Mouse (Mus musculus) kidney, embryonic 15.5 days (tissue): ENCODE results near the gene Slc8a2. TPM values are rescaled to one million over a fixed set of nuclear protein-coding genes. Genes with fewer than 3 reads are reported as not detected.
A peak's percentile ranks its signal among the peaks of the same experiment; 100 is the strongest.

Experiments used
- ATAC-seq: fragments of 200-750 bp; cut with Nextera tagmentation; replicated peaks from 2 replicates; pipeline ENCODE4 v1.8.0; 2017; ENCODE audit warnings: moderate TSS enrichment; ENCODE audit not compliant: low FRiP score
- H3K27ac ChIP-seq: fragments of 300-500 bp; sonication (generic); 2 replicates; pipeline ENCODE4 v1.5.1; 2015; ENCODE audit warnings: mild to moderate bottlenecking, inconsistent platforms
- H3K27me3 ChIP-seq: fragments of 300-500 bp; sonication (generic); 2 replicates; pipeline ENCODE4 v1.6.1; 2015; ENCODE audit warnings: inconsistent platforms
- H3K36me3 ChIP-seq: fragments of 300-500 bp; sonication (generic); 2 replicates; pipeline ENCODE4 v1.6.1; 2015; ENCODE audit warnings: inconsistent platforms
- H3K4me1 ChIP-seq: fragments of 300-500 bp; sonication (generic); 2 replicates; pipeline ENCODE4 v1.6.1; 2015; ENCODE audit warnings: inconsistent platforms
- H3K4me2 ChIP-seq: fragments of 300-500 bp; sonication (generic); 2 replicates; pipeline ENCODE4 v1.6.1; 2015; ENCODE audit warnings: moderate library complexity, mild to moderate bottlenecking, inconsistent platforms
- H3K4me3 ChIP-seq: fragments of 300-500 bp; sonication (generic); replicated peaks from 2 replicates; pipeline ENCODE4 v1.5.1; 2015; ENCODE audit warnings: mild to moderate bottlenecking, inconsistent platforms
- H3K9ac ChIP-seq: fragments of 300-500 bp; sonication (generic); 2 replicates; pipeline ENCODE4 v1.6.1; 2015; ENCODE audit warnings: mild to moderate bottlenecking, inconsistent platforms
- H3K9me3 ChIP-seq: fragments of 300-500 bp; sonication (generic); replicated peaks from 2 replicates; pipeline ENCODE4 v1.6.1; 2016; ENCODE audit warnings: inconsistent platforms
- WGBS: fragments of 180-500 bp; shearing (Covaris S2); methylation state at CpG from one replicate; pipeline ENCODE4 v1.1.7; 2015; ENCODE audit warnings: mixed read lengths; 5-methylcytosine and 5-hydroxymethylcytosine counted together
- polyA plus RNA-seq: library from polyadenylated mRNA; unstranded; fragments of >200 nt; fragmentation: Nextera tagmentation; extraction: Ambion mirVana; gene quantifications from 2 replicates; pipeline ENCODE4 v1.2.1, GENCODE M21; 2015

Gene Slc8a2
- polyA plus RNA-seq, 1 experiment from 2014 or later, result 0.19 TPM

DNA sequence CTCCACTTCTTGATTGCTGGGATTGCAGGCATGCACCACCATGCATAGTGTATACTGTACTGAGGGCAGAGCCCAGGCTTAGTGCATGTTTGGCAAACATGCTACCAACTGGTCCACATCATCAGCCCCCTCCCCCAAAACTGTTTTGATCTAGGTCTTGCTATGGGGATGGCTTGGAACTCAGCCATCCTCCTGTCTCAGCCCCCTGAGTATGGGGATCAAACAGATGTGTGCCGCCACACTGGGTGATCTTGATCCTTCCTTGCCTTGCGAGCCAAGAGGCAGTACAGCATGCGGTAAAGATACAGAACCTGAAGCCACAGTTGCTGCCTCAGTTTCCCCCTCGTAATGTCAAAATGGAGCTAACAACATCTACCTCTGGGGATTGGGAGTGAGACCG is 727 bp upstream of the Slc8a2 start:
- WGBS, result 62% methylated on average over 5 of the region's 5 CpGs
- no peak overlapping the region for H3K9ac ChIP-seq
- H3K4me3 ChIP-seq, result peak overlapping the region; percentile 58
- no peak for ATAC-seq
- H3K27me3 ChIP-seq, result 0 out of 2 replicates have a peak, but pooled peaks cover 4% of the 10 kb centered on the region
- H3K4me2 ChIP-seq, result peak overlapping the region; percentile 89
- 0 out of 2 replicates have a peak overlapping the region, but pooled peaks have one; percentile 86 for H3K27ac ChIP-seq
- H3K36me3 ChIP-seq, result peaks cover 18% of the 10 kb centered on the region; the same call in 1 of the 2 replicates
- no peaks in the 10 kb centered on the region for H3K9me3 ChIP-seq
- H3K4me1 ChIP-seq, result peaks cover 35% of the 10 kb centered on the region

DNA sequence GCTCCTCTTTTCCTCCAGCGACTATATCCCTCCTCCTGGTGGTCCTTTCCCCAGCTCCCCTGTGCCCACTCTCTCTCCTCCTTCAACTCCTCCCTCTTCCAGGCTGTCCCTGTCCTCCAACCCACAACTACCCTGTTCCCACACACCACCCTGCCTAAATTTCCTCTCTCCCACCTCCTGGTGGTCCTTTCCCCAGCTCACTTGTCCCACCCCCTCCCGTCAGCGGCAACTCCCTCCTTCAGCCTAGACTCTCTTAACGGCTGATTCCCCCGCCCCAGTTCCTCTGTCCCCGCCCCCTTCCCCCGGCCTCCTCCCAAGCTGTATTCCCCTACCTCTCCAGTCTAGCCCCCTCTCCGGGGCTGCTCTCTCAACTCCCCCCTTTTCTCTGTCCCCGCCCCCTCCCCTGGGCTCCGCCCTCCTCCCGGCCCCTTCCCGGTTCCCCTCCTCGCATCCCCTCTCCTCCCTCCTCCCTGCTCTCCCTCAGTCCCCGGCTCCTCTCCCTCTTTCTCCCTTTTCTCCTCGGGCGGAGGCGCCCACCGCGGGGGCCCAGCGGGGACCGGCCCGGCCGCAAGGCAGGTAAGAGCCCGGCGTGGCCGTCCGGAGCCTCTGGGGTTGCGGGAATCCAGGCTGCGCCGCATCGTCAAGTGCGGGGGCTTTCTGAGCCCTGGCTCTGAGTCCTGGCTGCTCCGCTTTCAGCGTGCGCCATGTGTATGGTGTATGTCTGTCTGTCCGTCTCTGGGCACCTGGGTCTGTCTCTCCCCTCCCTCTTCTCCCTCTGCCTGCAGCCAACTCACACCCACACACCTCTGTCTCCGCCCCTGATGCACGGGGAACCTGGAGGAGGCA is 443 bp downstream of the Slc8a2 start:
- H3K4me2 ChIP-seq, result peak overlapping the region; percentile 89
- WGBS, result under 1% methylated on average over 37 of the region's 38 CpGs
- H3K36me3 ChIP-seq, result peaks cover 14% of the 10 kb centered on the region; the same call in 1 of the 2 replicates
- H3K9me3 ChIP-seq, result no peaks in the 10 kb centered on the region
- peak; percentile 87 for ATAC-seq
- H3K27ac ChIP-seq, result peak overlapping the region; percentile 86
- 0 out of 2 replicates have a peak, but pooled peaks cover 4% of the 10 kb centered on the region for H3K27me3 ChIP-seq
- peak overlapping the region; percentile 67 for H3K9ac ChIP-seq
- peaks cover 35% of the 10 kb centered on the region for H3K4me1 ChIP-seq
- peak overlapping the region; percentile 58 for H3K4me3 ChIP-seq

DNA sequence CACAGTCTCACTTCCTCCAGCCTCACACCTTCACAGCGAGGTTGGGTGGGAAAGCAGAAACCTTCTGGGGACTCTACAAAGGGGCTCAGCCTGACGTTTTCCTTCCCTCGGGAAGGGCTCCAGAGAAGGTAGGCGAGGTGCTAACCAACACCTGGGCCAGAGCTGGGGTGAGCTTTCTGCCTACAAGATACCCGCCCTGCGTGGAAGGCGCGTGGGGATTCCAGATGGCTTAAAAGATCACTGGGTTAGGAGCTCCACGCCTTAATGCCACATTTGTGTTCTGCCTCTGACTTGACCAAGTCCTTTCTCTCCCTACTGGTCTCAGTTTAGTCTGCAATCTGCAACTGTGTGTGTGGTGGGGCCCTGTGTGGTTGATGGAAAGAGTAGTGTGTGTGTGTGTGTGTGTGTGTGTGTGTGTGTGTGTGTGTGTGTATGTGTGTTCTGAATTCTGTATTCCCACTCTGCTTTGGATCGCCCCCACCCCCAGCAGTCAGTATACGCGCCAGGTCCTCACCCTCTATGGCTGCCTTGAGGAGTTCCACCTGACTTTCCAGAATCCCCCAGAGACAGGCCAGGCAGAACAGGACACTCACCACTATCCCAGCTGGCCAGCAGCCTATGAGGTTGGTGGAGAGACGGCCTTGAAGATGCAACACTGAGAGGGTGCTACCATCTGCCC is 1.5 kb downstream of the Slc8a2 start:
- H3K4me3 ChIP-seq, result peak overlapping the region; percentile 58
- WGBS, result 26% methylated on average over 13 of the region's 13 CpGs
- H3K4me1 ChIP-seq, result peaks cover 35% of the 10 kb centered on the region
- no peak overlapping the region for H3K27ac ChIP-seq
- H3K27me3 ChIP-seq, result 0 out of 2 replicates have a peak, but pooled peaks cover 4% of the 10 kb centered on the region
- peak overlapping the region; percentile 67; the same call in 1 of the 2 replicates for H3K9ac ChIP-seq
- peaks cover 6% of the 10 kb centered on the region; the same call in 1 of the 2 replicates for H3K36me3 ChIP-seq
- H3K4me2 ChIP-seq, result peak overlapping the region; percentile 89
- no peaks in the 10 kb centered on the region for H3K9me3 ChIP-seq
- no peak for ATAC-seq

DNA sequence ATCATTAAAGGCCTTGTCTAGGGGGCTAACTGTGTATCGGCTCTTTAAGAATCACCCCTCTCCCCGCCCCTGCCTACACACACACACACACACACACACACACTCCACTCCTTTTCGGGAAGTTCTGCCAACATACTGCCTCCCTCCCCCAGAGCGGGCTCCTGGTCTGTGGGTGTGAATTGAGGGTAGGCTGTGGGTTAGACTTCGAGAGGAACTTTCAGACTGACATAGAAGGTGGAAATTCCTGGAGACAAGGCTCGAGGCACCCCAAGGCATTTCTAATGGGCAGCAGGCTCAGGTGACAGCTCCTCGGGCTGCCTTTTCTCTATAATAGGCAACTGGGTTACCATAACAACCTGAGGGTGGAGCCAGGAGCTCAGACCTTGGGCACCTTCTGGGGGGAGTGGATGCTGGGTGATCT is 2.5 kb downstream of the Slc8a2 start:
- H3K9me3 ChIP-seq, result no peaks in the 10 kb centered on the region
- WGBS, result 7% methylated on average over 6 of the region's 7 CpGs
- H3K4me1 ChIP-seq, result peaks cover 35% of the 10 kb centered on the region
- no peak overlapping the region for H3K4me3 ChIP-seq
- no peak for ATAC-seq
- H3K36me3 ChIP-seq, result peaks cover 3% of the 10 kb centered on the region; the same call in 1 of the 2 replicates
- 0 out of 2 replicates have a peak, but pooled peaks cover 4% of the 10 kb centered on the region for H3K27me3 ChIP-seq
- 0 out of 2 replicates have a peak overlapping the region, but pooled peaks have one; percentile 12 for H3K4me2 ChIP-seq
- no peak overlapping the region for H3K27ac ChIP-seq
- no peak overlapping the region for H3K9ac ChIP-seq

DNA sequence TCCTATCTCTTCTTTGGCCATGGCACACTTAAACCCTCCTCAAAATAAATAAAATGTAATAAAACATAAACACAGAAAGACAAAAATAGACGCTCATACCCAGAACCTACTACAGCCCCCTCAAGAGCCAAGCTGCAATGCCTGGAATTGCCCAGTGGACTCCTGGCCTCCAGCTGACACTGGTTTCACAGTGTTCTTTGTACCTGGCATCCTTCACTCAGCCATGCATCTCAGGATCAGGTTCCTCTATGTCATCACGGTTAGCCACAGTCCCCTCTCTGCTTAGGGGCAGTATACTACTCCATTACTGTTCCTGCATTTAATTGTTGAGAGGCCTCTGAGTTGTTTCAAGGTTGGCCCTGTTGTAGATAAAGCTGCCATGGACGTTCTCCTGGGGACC is 3.3 kb downstream of the Slc8a2 start:
- Histone ChIP-seq H3K9me3 (no peaks in the 10 kb centered on the region), H3K27ac (no peak overlapping the region), H3K4me1 (peaks cover 35% of the 10 kb centered on the region), H3K4me3 (no peak overlapping the region), H3K4me2 (no peak overlapping the region), H3K9ac (no peak overlapping the region), H3K27me3 (0 out of 2 replicates have a peak, but pooled peaks cover 4% of the 10 kb centered on the region), H3K36me3 (no peaks in the 10 kb centered on the region)
- 71% methylated on average over 3 of the region's 3 CpGs for WGBS
- no peak for ATAC-seq

DNA sequence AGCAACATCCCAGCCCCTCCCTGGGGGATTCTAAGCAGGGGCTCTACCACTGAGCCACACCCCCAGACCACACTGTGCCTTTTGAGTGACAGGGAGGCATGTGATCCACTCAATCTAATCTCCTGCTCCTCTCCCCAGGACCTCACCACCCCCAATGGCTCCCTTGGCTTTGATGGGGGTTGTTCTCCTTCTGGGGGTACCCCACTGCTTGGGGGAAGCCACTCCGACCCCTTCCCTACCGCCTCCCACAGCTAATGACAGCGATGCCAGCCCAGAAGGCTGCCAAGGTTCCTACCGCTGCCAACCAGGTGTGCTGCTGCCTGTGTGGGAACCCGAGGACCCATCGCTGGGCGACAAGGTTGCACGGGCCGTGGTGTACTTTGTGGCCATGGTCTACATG is 4.1 kb downstream of the Slc8a2 start:
- peaks cover 35% of the 10 kb centered on the region for H3K4me1 ChIP-seq
- no peaks in the 10 kb centered on the region for H3K9me3 ChIP-seq
- H3K36me3 ChIP-seq, result no peaks in the 10 kb centered on the region
- H3K27ac ChIP-seq, result no peak overlapping the region
- H3K4me2 ChIP-seq, result no peak overlapping the region
- 92% methylated on average over 9 of the region's 9 CpGs for WGBS
- 0 out of 2 replicates have a peak, but pooled peaks cover 4% of the 10 kb centered on the region for H3K27me3 ChIP-seq
- no peak for ATAC-seq
- H3K4me3 ChIP-seq, result no peak overlapping the region
- H3K9ac ChIP-seq, result no peak overlapping the region

DNA sequence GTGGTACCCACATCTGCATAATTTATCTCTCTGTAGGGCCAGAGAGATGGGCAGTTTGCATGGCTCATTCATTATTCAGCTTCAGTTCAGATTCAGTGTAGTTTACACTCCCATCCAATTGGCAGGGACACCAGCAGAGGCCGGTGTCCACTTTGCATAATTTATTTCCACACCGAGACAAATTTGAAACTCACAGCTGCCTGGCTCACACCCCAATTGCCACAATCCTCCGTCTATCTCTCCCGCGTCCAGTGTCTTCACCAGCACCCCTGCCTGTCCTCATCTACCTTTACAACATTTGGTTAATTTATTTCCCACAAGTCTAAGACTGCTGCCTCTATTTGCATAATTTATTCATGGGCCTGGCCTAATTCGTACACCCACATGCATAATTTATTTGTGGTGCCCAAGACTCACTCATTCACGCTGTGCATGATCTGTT is 5.3 kb downstream of the Slc8a2 start:
- WGBS, result 71% methylated on average over 7 of the region's 7 CpGs
- no peak overlapping the region for H3K4me2 ChIP-seq
- no peak overlapping the region for H3K27ac ChIP-seq

DNA sequence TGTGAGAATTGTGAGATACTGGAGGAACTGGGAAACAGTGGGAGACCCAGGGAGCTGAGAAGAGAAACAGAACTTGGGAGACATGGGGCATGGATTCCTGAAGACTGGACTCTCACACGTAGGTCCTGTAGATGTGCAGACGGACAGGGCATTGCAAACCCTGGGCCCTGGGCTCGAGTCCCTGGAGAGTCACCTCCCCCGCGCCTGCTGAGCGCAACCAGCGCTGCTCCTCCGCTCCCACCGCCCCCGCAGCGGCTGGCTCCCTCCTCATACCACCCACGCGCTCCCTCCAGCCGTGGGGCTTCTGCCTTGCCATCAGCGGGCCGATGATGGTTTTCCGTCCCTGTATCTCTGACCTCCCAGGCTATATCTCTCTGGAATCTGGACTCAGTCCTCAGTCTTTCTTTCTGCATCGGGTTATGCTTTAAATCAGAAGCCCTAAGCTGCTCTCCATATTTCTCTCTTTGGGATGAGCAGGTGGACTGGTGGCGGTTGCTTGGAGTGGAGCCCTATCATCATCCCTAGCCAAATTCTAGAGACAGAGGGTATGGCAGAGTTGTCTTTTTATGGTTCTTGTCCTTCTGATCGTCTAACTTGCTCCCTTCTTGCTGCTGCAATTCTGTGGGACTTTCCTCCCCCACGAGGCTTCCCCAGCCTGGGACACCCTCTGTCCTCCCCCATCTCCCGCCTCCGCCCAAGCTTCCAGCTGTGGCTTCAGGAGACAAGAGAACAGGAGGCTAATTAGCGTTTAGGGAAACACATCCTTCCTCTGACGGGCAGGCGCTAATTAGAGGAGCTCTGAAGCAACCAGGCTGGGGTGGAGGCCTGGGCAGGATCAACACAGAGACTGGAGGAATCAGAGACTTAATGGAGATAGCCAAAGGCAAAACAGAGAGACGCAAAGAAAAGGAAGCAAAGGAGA is 17.1 kb downstream of the Slc8a2 start:
- 22% methylated on average over 27 of the region's 27 CpGs for WGBS
- no peak overlapping the region for H3K4me3 ChIP-seq
- H3K4me1 ChIP-seq, result no peaks in the 10 kb centered on the region
- H3K27me3 ChIP-seq, result peaks cover 7% of the 10 kb centered on the region
- H3K9me3 ChIP-seq, result no peaks in the 10 kb centered on the region
- no peaks in the 10 kb centered on the region for H3K36me3 ChIP-seq
- no peak overlapping the region for H3K4me2 ChIP-seq
- H3K27ac ChIP-seq, result no peak overlapping the region
- H3K9ac ChIP-seq, result no peak overlapping the region
- 0 out of 2 replicates have a peak, but pooled peaks have one; percentile 36 for ATAC-seq

More for the DNA sequence above, 5.3 kb downstream of the Slc8a2 start:
- H3K9me3 ChIP-seq, result no peaks in the 10 kb centered on the region
- peaks cover 24% of the 10 kb centered on the region for H3K4me1 ChIP-seq
- H3K4me3 ChIP-seq, result no peak overlapping the region
- H3K36me3 ChIP-seq, result no peaks in the 10 kb centered on the region
- no peak overlapping the region for H3K9ac ChIP-seq
- ATAC-seq, result no peak
- 0 out of 2 replicates have a peak, but pooled peaks cover 4% of the 10 kb centered on the region for H3K27me3 ChIP-seq

DNA sequence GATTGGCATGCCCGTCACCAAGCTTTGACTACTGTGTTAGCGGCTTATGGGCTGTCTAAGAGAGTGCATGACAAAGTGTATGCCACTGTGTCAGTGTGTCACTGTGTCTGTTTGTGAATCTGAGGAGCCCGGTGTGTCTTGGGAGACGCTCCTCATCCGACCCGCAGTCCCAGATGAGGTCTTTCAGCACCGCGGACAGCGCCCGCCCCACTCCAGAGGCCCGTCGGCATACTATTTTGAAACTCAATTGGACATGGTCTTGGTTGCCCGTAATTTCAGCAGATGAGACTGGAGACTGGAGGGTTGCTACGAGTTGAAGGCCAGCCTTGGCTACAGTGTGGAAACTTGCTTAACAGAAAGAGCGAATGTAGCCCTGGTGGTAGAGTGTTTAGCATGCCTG is 18.0 kb downstream of the Slc8a2 start:
- H3K9ac ChIP-seq, result no peak overlapping the region
- no peak overlapping the region for H3K27ac ChIP-seq
- H3K4me2 ChIP-seq, result no peak overlapping the region
- 12% methylated on average over 15 of the region's 15 CpGs for WGBS
- H3K4me3 ChIP-seq, result no peak overlapping the region
- H3K27me3 ChIP-seq, result peaks cover 7% of the 10 kb centered on the region
- no peaks in the 10 kb centered on the region for H3K36me3 ChIP-seq
- ATAC-seq, result no peak
- no peaks in the 10 kb centered on the region for H3K9me3 ChIP-seq
- no peaks in the 10 kb centered on the region for H3K4me1 ChIP-seq

DNA sequence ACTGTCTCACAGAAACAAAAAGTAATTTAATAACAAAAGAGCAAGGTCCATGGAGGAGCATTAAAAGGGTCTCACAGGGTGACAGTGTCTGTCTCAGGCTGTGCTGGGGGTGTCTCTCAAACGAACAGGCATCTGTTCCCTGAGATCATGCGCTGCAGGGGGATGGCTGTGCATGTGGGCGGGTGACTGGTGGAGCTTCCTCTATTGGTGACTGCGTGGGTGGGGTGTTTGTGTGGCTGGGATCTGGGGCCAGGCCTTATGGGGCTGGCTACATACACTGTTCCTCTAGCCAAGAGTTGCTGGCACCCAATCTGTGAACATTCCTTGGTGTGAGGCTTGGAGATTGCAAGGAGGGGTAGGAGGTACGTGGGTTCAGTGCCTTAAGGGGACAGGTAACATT is 19.6 kb downstream of the Slc8a2 start:
- H3K9ac ChIP-seq, result no peak overlapping the region
- H3K36me3 ChIP-seq, result no peaks in the 10 kb centered on the region
- peaks cover 7% of the 10 kb centered on the region for H3K27me3 ChIP-seq
- H3K4me2 ChIP-seq, result no peak overlapping the region
- no peaks in the 10 kb centered on the region for H3K4me1 ChIP-seq
- H3K4me3 ChIP-seq, result no peak overlapping the region
- no peaks in the 10 kb centered on the region for H3K9me3 ChIP-seq
- H3K27ac ChIP-seq, result no peak overlapping the region
- no peak for ATAC-seq
- 55% methylated on average over 5 of the region's 5 CpGs for WGBS
